Mouse (Mus musculus) forebrain, postnatal 0 days (tissue): ENCODE measurements at regions not wholly inside any gene's neighbourhood (a gene's known extent, or its start where the extent isn't known, plus 50 kb on each side); places are given as distances from the start of the nearest gene placed in this dataset.

Source experiments
- ATAC-seq: fragments of 200-750 bp; cut with Nextera tagmentation; 2 replicates; pipeline ENCODE4 v1.8.0; 2017; ENCODE audit warnings: mild to moderate bottlenecking, moderate library complexity
- DNase-seq: peaks from one replicate; pipeline ENCODE4 v3.0.0-alpha.2; 2015
- H3K27ac ChIP-seq: fragments of 300-500 bp; sonication (generic); 2 replicates; pipeline ENCODE4 v1.5.1; 2014; ENCODE audit warnings: low read depth, mild to moderate bottlenecking, antibody characterized with exemption, low read length, moderate library complexity, mixed read lengths
- H3K27me3 ChIP-seq: fragments of 300-500 bp; sonication (generic); 2 replicates; pipeline ENCODE4 v1.6.1; 2014; ENCODE audit warnings: mild to moderate bottlenecking, low read length, mixed read lengths; ENCODE audit not compliant: insufficient read depth
- H3K36me3 ChIP-seq: fragments of 300-500 bp; sonication (generic); 2 replicates; pipeline ENCODE4 v1.6.1; 2014; ENCODE audit warnings: mild to moderate bottlenecking, moderate library complexity; ENCODE audit not compliant: insufficient read depth
- H3K4me1 ChIP-seq: fragments of 300-500 bp; sonication (generic); 2 replicates; pipeline ENCODE4 v1.6.1; 2014; ENCODE audit warnings: antibody characterized with exemption; ENCODE audit not compliant: insufficient read depth
- H3K4me2 ChIP-seq: fragments of 300-500 bp; sonication (generic); 2 replicates; pipeline ENCODE4 v1.6.1; 2014; ENCODE audit warnings: low read depth, mild to moderate bottlenecking, moderate library complexity
- H3K4me3 ChIP-seq: fragments of 300-500 bp; sonication (generic); 2 replicates; pipeline ENCODE4 v1.5.1; 2014; ENCODE audit warnings: low read depth, low read length, mixed read lengths
- H3K9ac ChIP-seq: fragments of 300-500 bp; sonication (generic); 2 replicates; pipeline ENCODE4 v1.6.1; 2014; ENCODE audit warnings: mild to moderate bottlenecking
- H3K9me3 ChIP-seq: fragments of 300-500 bp; sonication (generic); 2 replicates; pipeline ENCODE4 v1.6.1; 2016; ENCODE audit warnings: low read length
- CTCF ChIP-seq: sonication (generic); IDR thresholded peaks from 2 replicates; pipeline ENCODE4 v1.5.1; 2016; ENCODE audit warnings: antibody characterized with exemption, control low read depth, low read depth
- WGBS: fragments of 180-500 bp; shearing (Covaris S2); extraction: QIAGEN DNeasy Blood & Tissue Kit; methylation state at CpG from one replicate; pipeline ENCODE4 v1.1.7; 2014; 5-methylcytosine and 5-hydroxymethylcytosine counted together

- WGBS, result 41% methylated on average over 3 of the region's 3 CpGs
- Histone ChIP-seq H3K4me2 (no peak overlapping the region), H3K4me1 (no peaks in the 10 kb centered on the region), H3K27me3 (no peaks in the 10 kb centered on the region), H3K9me3 (no peaks in the 10 kb centered on the region), H3K36me3 (no peaks in the 10 kb centered on the region), H3K9ac (no peak overlapping the region), H3K4me3 (no peak overlapping the region), H3K27ac (no peak overlapping the region)
- TF ChIP-seq CTCF, result no peak
- DNase-seq, result peak; percentile 16
- ATAC-seq, result peak; percentile 66; the same call in 1 of the 2 replicates
Observed at GRCm38 (mm10) chr14:80990192-80990591, 1006.3 kb downstream of the Olfm4 start.

- Histone ChIP-seq H3K4me3 (no peak overlapping the region), H3K4me1 (no peaks in the 10 kb centered on the region), H3K27ac (no peak overlapping the region), H3K9ac (no peak overlapping the region), H3K27me3 (no peaks in the 10 kb centered on the region), H3K9me3 (no peaks in the 10 kb centered on the region), H3K36me3 (no peaks in the 10 kb centered on the region), H3K4me2 (no peak overlapping the region)
- 14% methylated on average over 1 of the region's 1 CpGs for WGBS
- no peak for ATAC-seq
- no peak for TF ChIP-seq CTCF
- no peak for DNase-seq
Observed at GRCm38 (mm10) chr14:80990679-80991286, 1006.9 kb downstream of the Olfm4 start.

GRCm38 (mm10) chr14:80999030-80999429 is 1015.1 kb downstream of the Olfm4 start:
- Histone ChIP-seq H3K4me2 (no peak overlapping the region), H3K27ac (no peak overlapping the region), H3K27me3 (no peaks in the 10 kb centered on the region), H3K4me3 (no peak overlapping the region), H3K9me3 (no peaks in the 10 kb centered on the region), H3K4me1 (no peaks in the 10 kb centered on the region), H3K36me3 (no peaks in the 10 kb centered on the region), H3K9ac (no peak overlapping the region)
- no peak for DNase-seq
- no peak for TF ChIP-seq CTCF
- ATAC-seq, result no peak
- WGBS, result 84% methylated on average over 1 of the region's 1 CpGs

GRCm38 (mm10) chr14:81013208-81013607 is 1029.3 kb downstream of the Olfm4 start:
- Histone ChIP-seq H3K36me3 (no peaks in the 10 kb centered on the region), H3K27me3 (no peaks in the 10 kb centered on the region), H3K9ac (no peak overlapping the region), H3K4me3 (no peak overlapping the region), H3K27ac (no peak overlapping the region), H3K4me1 (no peaks in the 10 kb centered on the region), H3K9me3 (no peaks in the 10 kb centered on the region), H3K4me2 (no peak overlapping the region)
- no peak for TF ChIP-seq CTCF
- WGBS, result 60% methylated on average over 5 of the region's 5 CpGs
- ATAC-seq, result no peak
- no peak for DNase-seq

- TF ChIP-seq CTCF, result no peak
- DNase-seq, result peak; percentile 35
- Histone ChIP-seq H3K4me2 (no peak overlapping the region), H3K27ac (no peak overlapping the region), H3K4me1 (no peaks in the 10 kb centered on the region), H3K9me3 (no peaks in the 10 kb centered on the region), H3K4me3 (no peak overlapping the region), H3K9ac (no peak overlapping the region), H3K36me3 (no peaks in the 10 kb centered on the region), H3K27me3 (no peaks in the 10 kb centered on the region)
- no peak for ATAC-seq
Observed at GRCm38 (mm10) chr14:81031475-81031874, 1047.6 kb downstream of the Olfm4 start.

GRCm38 (mm10) chr14:81037635-81038034 is 1053.8 kb downstream of the Olfm4 start:
- Histone ChIP-seq H3K4me3 (no peak overlapping the region), H3K9ac (no peak overlapping the region), H3K27ac (no peak overlapping the region), H3K9me3 (no peaks in the 10 kb centered on the region), H3K4me2 (no peak overlapping the region), H3K27me3 (no peaks in the 10 kb centered on the region), H3K4me1 (no peaks in the 10 kb centered on the region), H3K36me3 (no peaks in the 10 kb centered on the region)
- no peak for DNase-seq
- 58% methylated on average over 2 of the region's 2 CpGs for WGBS
- no peak for TF ChIP-seq CTCF
- no peak for ATAC-seq

- H3K9ac ChIP-seq, result no peak overlapping the region
- WGBS, result 86% methylated on average over 3 of the region's 3 CpGs
- no peaks in the 10 kb centered on the region for H3K4me1 ChIP-seq
- H3K27ac ChIP-seq, result no peak overlapping the region
- DNase-seq, result no peak
- no peaks in the 10 kb centered on the region for H3K36me3 ChIP-seq
- ATAC-seq, result no peak
- no peak overlapping the region for H3K4me3 ChIP-seq
- H3K27me3 ChIP-seq, result no peaks in the 10 kb centered on the region
- no peak for TF ChIP-seq CTCF
- H3K9me3 ChIP-seq, result no peaks in the 10 kb centered on the region
- H3K4me2 ChIP-seq, result no peak overlapping the region
Observed at GRCm38 (mm10) chr14:81038045-81038444, 1054.2 kb downstream of the Olfm4 start.
